Mouse (Mus musculus) retina, postnatal 1 day (tissue): ENCODE data around the gene Eps8l2.
"Not testable (repeated sequence)": the region's sequence is repeated elsewhere in the genome, so short reads cannot be mapped to it uniquely, and the experiment has no call there.

Experiments
- DNase-seq: peaks from one replicate; pipeline ENCODE4 v3.0.0-alpha.2; 2012

Eps8l2 gene

GRCm38 (mm10) chr7:141369918-141370317 is 31.2 kb downstream of the Eps8l2 start:
- no peak for DNase-seq

- DNase-seq, result no peak
These were observed 33.4 kb downstream of the Eps8l2 start for GRCm38 (mm10) chr7:141371942-141372595.

- no peak for DNase-seq
These were observed 34.9 kb downstream of the Eps8l2 start for GRCm38 (mm10) chr7:141373611-141374010.

GRCm38 (mm10) chr7:141374399-141374798 is 35.7 kb downstream of the Eps8l2 start:
- no peak for DNase-seq

- DNase-seq, result no peak
These were observed 40.9 kb downstream of the Eps8l2 start for GRCm38 (mm10) chr7:141379584-141379983.

GRCm38 (mm10) chr7:141381068-141381835 is 42.6 kb downstream of the Eps8l2 start:
- DNase-seq, result no peak

- no peak for DNase-seq
These were observed 49.3 kb downstream of the Eps8l2 start for GRCm38 (mm10) chr7:141387807-141388486.

GRCm38 (mm10) chr7:141388487-141389109 is 49.9 kb downstream of the Eps8l2 start:
- no peak for DNase-seq

- DNase-seq, result no peak
These were observed 51.9 kb downstream of the Eps8l2 start for GRCm38 (mm10) chr7:141390326-141391259.

GRCm38 (mm10) chr7:141391625-141392551 is 53.2 kb downstream of the Eps8l2 start, which contains the start of gene Taldo1:
Gene Taldo1, plus strand, starts transcription at chr7:141392199.
- DNase-seq, result peak; percentile 97

GRCm38 (mm10) chr7:141392552-141393222 is 54.0 kb downstream of the Eps8l2 start:
- no peak for DNase-seq

GRCm38 (mm10) chr7:141394158-141394557 is 55.5 kb downstream of the Eps8l2 start:
- no peak for DNase-seq

GRCm38 (mm10) chr7:141394771-141395170 is 56.1 kb downstream of the Eps8l2 start:
- peak; percentile 83 for DNase-seq

- DNase-seq, result no peak
These were observed 56.7 kb downstream of the Eps8l2 start for GRCm38 (mm10) chr7:141395348-141395747.

- peak; percentile 75 for DNase-seq
These were observed 64.6 kb downstream of the Eps8l2 start for GRCm38 (mm10) chr7:141403305-141403704.

GRCm38 (mm10) chr7:141405466-141405865 is 66.8 kb downstream of the Eps8l2 start:
- no peak for DNase-seq

GRCm38 (mm10) chr7:141407670-141408069 is 69.0 kb downstream of the Eps8l2 start:
- DNase-seq, result not testable (repeated sequence)

GRCm38 (mm10) chr7:141408833-141409232 is 70.2 kb downstream of the Eps8l2 start:
- DNase-seq, result peak; percentile 91

- no peak for DNase-seq
These were observed 72.0 kb downstream of the Eps8l2 start for GRCm38 (mm10) chr7:141410631-141411030.

GRCm38 (mm10) chr7:141411667-141412066 is 73.0 kb downstream of the Eps8l2 start:
- no peak for DNase-seq
